In the genomic region with DNA sequence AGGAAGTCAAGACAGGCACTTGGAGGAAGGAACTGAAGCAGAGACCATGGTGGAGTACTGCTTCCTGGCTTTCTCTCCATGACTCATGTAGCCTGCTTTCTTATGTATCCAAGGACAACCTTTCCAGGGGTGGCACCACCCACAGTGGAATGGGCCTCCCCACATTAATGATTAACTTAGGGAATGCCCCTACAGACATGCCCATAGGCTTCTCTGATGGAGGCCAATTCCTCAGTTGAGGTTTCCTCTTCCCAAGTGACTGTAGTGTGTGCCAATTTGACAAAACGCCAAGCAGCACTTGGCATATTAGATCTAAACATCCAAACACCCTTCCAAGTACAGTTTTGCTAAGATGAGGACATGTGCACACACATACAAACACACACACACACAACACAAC, we compare ENCODE assay signal across 18 mouse cellular contexts. TPM values are rescaled to one million over a fixed set of nuclear protein-coding genes. Genes with fewer than 3 reads are reported as not detected.
DNase-seq lines count a peak whose midpoint lies in the region; ATAC-seq lines count a peak whose summit lies in the region.
"Had no signal": no experiment of that assay in that cellular context is flagged by ENCODE, and none has a peak within 500 bp of the region (broad histone marks: within the 10 kb centered on the region; RNA-seq: fewer than 3 reads in every experiment).

No protein-coding gene starts in this region.

- no peak overlapping the region for H3K27ac ChIP-seq in kidney, embryonic 14.5 days (ENCODE audit: low read depth, low read length)
- H3K27ac ChIP-seq: embryonic facial prominence, embryonic 10.5 days; limb, embryonic 15.5 days; midbrain, embryonic 12.5 days had no signal

- no peaks in the 10 kb centered on the region for H3K36me3 ChIP-seq in kidney, embryonic 14.5 days (ENCODE audit: control insufficient read depth, insufficient read depth, low read length)
- H3K36me3 ChIP-seq: embryonic facial prominence, embryonic 10.5 days; heart, embryonic 12.5 days; limb, embryonic 15.5 days; midbrain, embryonic 12.5 days had no signal

- H3K4me3 ChIP-seq in kidney, embryonic 14.5 days (ENCODE audit: low read length), result no peak overlapping the region
- H3K4me3 ChIP-seq: embryonic facial prominence, embryonic 10.5 days; erythroblast, embryonic 14.5 days; heart, embryonic 12.5 days; limb, embryonic 15.5 days; midbrain, embryonic 12.5 days had no signal

- no peaks in the 10 kb centered on the region for H3K4me1 ChIP-seq in kidney, embryonic 14.5 days (ENCODE audit: control insufficient read depth, insufficient read depth, low read length)

- H3K9ac ChIP-seq in kidney, embryonic 14.5 days (ENCODE audit: low read depth, low read length), result no peak overlapping the region
- H3K9ac ChIP-seq: heart, embryonic 12.5 days; limb, embryonic 15.5 days; liver, postnatal 0 days; midbrain, embryonic 12.5 days had no signal

- no peaks in the 10 kb centered on the region; the same call in 1 of the 2 replicates for H3K27me3 ChIP-seq in kidney, embryonic 14.5 days (ENCODE audit: control insufficient read depth, insufficient read depth, low read length)
- H3K27me3 ChIP-seq: heart, embryonic 12.5 days had no signal

- DNase-seq in adrenal gland, adult 2 months, result peak; percentile 35
- no peak for DNase-seq in adrenal gland, adult 18-20 months (ENCODE audit: low spot score in 2 of 2)
- peak; percentile 22 for DNase-seq in kidney, adult 18-20 months
- DNase-seq in 3134 (ENCODE audit: extremely low read depth, insufficient read length, low spot score), result peak; percentile 58
- DNase-seq in kidney, postnatal 10 days, result peak; percentile 22
- no peak for DNase-seq in right cerebral cortex, postnatal 4 days
- no peak for DNase-seq in left cerebral cortex, adult 9 months (ENCODE audit: low spot score in 2 of 2)
- DNase-seq: cerebellum, postnatal 14 days; gastrocnemius, postnatal 25 days; heart, postnatal 36 days; liver, postnatal 0 days; thymus, postnatal 14 days had no signal

- no peak overlapping the region for H3K4me2 ChIP-seq in kidney, embryonic 14.5 days (replicated peaks; ENCODE audit: low read depth, low read length)
- H3K4me2 ChIP-seq: heart, embryonic 12.5 days; limb, embryonic 15.5 days; midbrain, embryonic 12.5 days had no signal

- 80% methylated on average over 1 of the region's 1 CpGs for WGBS in kidney, embryonic 14.5 days

- no peak for ATAC-seq in kidney, embryonic 14.5 days (ENCODE audit: low FRiP score, low TSS enrichment)
- ATAC-seq: liver, postnatal 0 days had no signal

- H3K9me3 ChIP-seq in kidney, embryonic 14.5 days (ENCODE audit: control insufficient read depth, low read length), result no peaks in the 10 kb centered on the region
- H3K9me3 ChIP-seq: embryonic facial prominence, embryonic 10.5 days; heart, embryonic 12.5 days; limb, embryonic 15.5 days; midbrain, embryonic 12.5 days had no signal

RNA-seq across cellular contexts. Expression of gene Bmper, which starts 23.0 kb away (rescaled TPM):
- 1 to 10 TPM; 1.5 to 2.4 TPM for total RNA-seq in adrenal gland, adult 2 months (2021)
- 0.61 and 1.1 TPM in 2 replicates for polyA plus RNA-seq in adrenal gland, adult 2 months (2012; rRNA removed)
- 1 to 10 TPM; 1.0 to 2.2 TPM for total RNA-seq in adrenal gland, adult 18-20 months (2021)
- polyA plus RNA-seq in kidney, embryonic 14.5 days (2014; fragmentation: Nextera tagmentation; extraction: Ambion mirVana), result 17.3 and 26.7 TPM in 2 replicates
- polyA plus RNA-seq: erythroblast, embryonic 14.5 days had no signal

Comparison
In these comparisons a context has a peak if more than half of its experiments do, and no peak if none do; other contexts are left out.
1. DNase-seq: peak in adrenal gland, adult 2 months (single experiment), kidney, adult 18-20 months (single experiment), 3134 (single experiment) and kidney, postnatal 10 days (single experiment); none in adrenal gland, adult 18-20 months (0 of 2), right cerebral cortex, postnatal 4 days (single experiment) and left cerebral cortex, adult 9 months (0 of 2).